Mouse (Mus musculus) brain, embryonic 14.5 days (tissue): Measurements from ENCODE around the gene Gm19426.

Source experiments
- CTCF ChIP-seq: fragments of 200-500 bp; IDR thresholded peaks from 2 replicates; pipeline ENCODE4 v1.5.1; 2012; ENCODE audit warnings: inconsistent platforms, mild to moderate bottlenecking, moderate library complexity, borderline replicate concordance; ENCODE audit not compliant: insufficient read depth, insufficient read length; ENCODE audit errors: extremely low read depth
- POLR2A ChIP-seq: fragments of 200-500 bp; IDR thresholded peaks from 2 replicates; pipeline ENCODE4 v1.6.1; 2012; ENCODE audit warnings: mild to moderate bottlenecking, inconsistent platforms, borderline replicate concordance; ENCODE audit not compliant: poor library complexity, insufficient read depth, insufficient read length, severe bottlenecking; ENCODE audit errors: extremely low read depth

- TF ChIP-seq CTCF: peak; percentile 23; the same call in 1 of the 2 replicates
- TF ChIP-seq POLR2A: no peak
Measured at GRCm38 (mm10) chr2:84779210-84779609, 35.8 kb upstream of the Gm19426 start.
